Comparison of ENCODE assay signal across 8 mouse cellular contexts in the genomic region with DNA sequence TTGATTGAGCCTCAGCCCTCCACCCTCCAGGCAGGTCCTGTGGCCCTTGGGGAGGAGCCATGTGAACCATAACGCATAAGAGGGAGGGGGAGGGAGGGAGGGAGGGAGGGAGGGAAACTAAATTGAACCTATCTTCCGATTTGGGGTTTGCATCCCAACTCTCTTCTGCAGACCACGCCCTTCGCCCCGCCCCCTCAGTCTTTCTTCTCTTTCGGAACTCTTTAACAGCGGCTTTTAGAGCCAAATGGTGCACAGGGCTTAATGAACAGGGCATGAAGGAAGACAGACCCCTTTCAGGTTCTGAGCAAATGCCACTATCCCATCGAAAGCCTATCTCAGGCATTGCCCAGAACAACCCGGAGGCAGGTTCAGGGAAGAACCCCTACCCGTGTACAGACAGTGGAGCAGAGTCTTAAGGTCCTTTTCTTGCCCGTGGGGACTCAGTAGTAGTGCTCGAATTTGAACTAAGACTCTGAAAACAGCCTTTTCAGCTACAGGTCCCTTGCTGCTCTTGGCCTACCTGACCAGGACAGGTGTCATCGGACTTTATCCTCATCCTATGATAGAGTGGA. TPM values are rescaled to one million over a fixed set of nuclear protein-coding genes. Genes with fewer than 3 reads are reported as not detected.
DNase-seq lines count a peak whose midpoint lies in the region; ATAC-seq and TF ChIP-seq lines count a peak whose summit lies in the region.

No protein-coding gene starts in this region.

- H3K4me1 ChIP-seq in MEL (ENCODE audit: control insufficient read depth in 1 of 2, insufficient read depth in 2 of 2, low read length in 2 of 2): peaks cover 2 to 17% of the 10 kb centered on the region in 2 experiments
- H3K4me1 ChIP-seq in liver, postnatal 0 days (ENCODE audit: insufficient read depth): peaks cover 8% of the 10 kb centered on the region
- 0 out of 2 replicates have a peak, but pooled peaks cover 15% of the 10 kb centered on the region for H3K4me1 ChIP-seq in stomach, embryonic 14.5 days (ENCODE audit: control insufficient read depth, insufficient read depth, low read length)

- H3K36me3 ChIP-seq in MEL (ENCODE audit: control insufficient read depth in 1 of 2, insufficient read depth in 2 of 2, low read length in 2 of 2): peaks cover 0 to 8% of the 10 kb centered on the region in 2 experiments; a peak in 2 of 4 replicates
- no peaks in the 10 kb centered on the region for H3K36me3 ChIP-seq in liver, postnatal 0 days (replicated peaks; ENCODE audit: insufficient read depth, low read length)
- no peaks in the 10 kb centered on the region for H3K36me3 ChIP-seq in stomach, embryonic 14.5 days (ENCODE audit: control insufficient read depth, insufficient read depth, low read length)

- no peak for TF ChIP-seq POLR2A in MEL (IDR thresholded peaks at IDR 0.05; ENCODE audit: control insufficient read depth in 1 of 2, insufficient read depth in 1 of 2, low read depth in 1 of 2, low read length in 2 of 2, poor library complexity in 1 of 2)

- H3K4me2 ChIP-seq in liver, postnatal 0 days (ENCODE audit: low read depth, low read length): peak overlapping the region; percentile 57
- peak overlapping the region; percentile 39 for H3K4me2 ChIP-seq in stomach, embryonic 14.5 days (replicated peaks; ENCODE audit: low read depth, low read length)

- no peak for ATAC-seq in liver, postnatal 0 days
- no peak for ATAC-seq in stomach, embryonic 14.5 days (ENCODE audit: insufficient number of reproducible peaks, insufficient read depth, low FRiP score, low read depth)
- ATAC-seq in activated CD4-positive, CD25-positive, alpha-beta regulatory T cell, adult 4 months: no peak

- H3K4me3 ChIP-seq in MEL (ENCODE audit: control insufficient read depth in 1 of 2, insufficient read depth in 1 of 2, low read depth in 2 of 2, low read length in 2 of 2): peak overlapping the region; percentile 41 to 62
- peak overlapping the region; percentile 14; the same call in 1 of the 2 replicates for H3K4me3 ChIP-seq in liver, postnatal 0 days (ENCODE audit: low read depth, low read length)
- peak overlapping the region; percentile 21 for H3K4me3 ChIP-seq in stomach, embryonic 14.5 days (ENCODE audit: low read depth, low read length)

- no peak for TF ChIP-seq CTCF in MEL (IDR thresholded peaks at IDR 0.05 in 2 of 3, conservative IDR thresholded peaks at IDR 0.05 in 1 of 3; ENCODE audit: control insufficient read depth in 1 of 3, insufficient read depth in 1 of 3, low read depth in 2 of 3, low read length in 3 of 3, poor library complexity in 1 of 3, severe bottlenecking in 1 of 3)
- no peak for TF ChIP-seq CTCF in liver, postnatal 0 days (IDR thresholded peaks at IDR 0.05; ENCODE audit: low read depth)

- no peaks in the 10 kb centered on the region for H3K9me3 ChIP-seq in MEL (replicated peaks; ENCODE audit: insufficient read depth, low read length)
- H3K9me3 ChIP-seq in liver, postnatal 0 days (ENCODE audit: low read length): no peaks in the 10 kb centered on the region
- no peaks in the 10 kb centered on the region for H3K9me3 ChIP-seq in stomach, embryonic 14.5 days (ENCODE audit: control insufficient read depth, low read depth, low read length)

- no peaks in the 10 kb centered on the region for H3K27me3 ChIP-seq in MEL (ENCODE audit: control insufficient read depth in 1 of 2, insufficient read depth in 2 of 2, low read length in 2 of 2)
- peaks cover 10% of the 10 kb centered on the region; the same call in 1 of the 2 replicates for H3K27me3 ChIP-seq in liver, postnatal 0 days (ENCODE audit: insufficient read depth, low read length)
- H3K27me3 ChIP-seq in stomach, embryonic 14.5 days (ENCODE audit: control insufficient read depth, insufficient read depth, low read length): peaks cover 3% of the 10 kb centered on the region; the same call in 1 of the 2 replicates

- no peak overlapping the region for H3K27ac ChIP-seq in MEL (ENCODE audit: control insufficient read depth, low read depth, low read length)
- H3K27ac ChIP-seq in liver, postnatal 0 days (ENCODE audit: low read depth): no peak overlapping the region
- no peak overlapping the region for H3K27ac ChIP-seq in stomach, embryonic 14.5 days (ENCODE audit: low read length)

- DNase-seq in embryo, embryonic 10.5 days (ENCODE audit: low spot score): peak; percentile 74
- DNase-seq in embryo, embryonic 10 days (ENCODE audit: low spot score): no peak
- peak; percentile 74 for DNase-seq in MEL (ENCODE audit: low read depth, low spot score)
- DNase-seq in heart, postnatal 4 days: peak; percentile 25
- DNase-seq in liver, postnatal 0 days: peak; percentile 45
- DNase-seq in gastrocnemius, postnatal 25 days: no peak

- H3K79me2 ChIP-seq in MEL (ENCODE audit: control insufficient read depth, insufficient read depth, low read length, poor library complexity): no peaks in the 10 kb centered on the region

- TF ChIP-seq EP300 in MEL (IDR thresholded peaks at IDR 0.05; ENCODE audit: low read depth in 1 of 2, low read length in 2 of 2): no peak
- no peak for TF ChIP-seq EP300 in liver, postnatal 0 days (IDR thresholded peaks at IDR 0.05; ENCODE audit: low read depth)

- WGBS in liver, postnatal 0 days (ENCODE audit: insufficient replicate concordance): 1% methylated on average over 13 of the region's 13 CpGs
- under 1% methylated on average over 13 of the region's 13 CpGs for WGBS in stomach, embryonic 14.5 days

- H3K9ac ChIP-seq in MEL (ENCODE audit: control insufficient read depth, low read depth, low read length, poor library complexity, severe bottlenecking): peak overlapping the region; percentile 33
- H3K9ac ChIP-seq in liver, postnatal 0 days (replicated peaks): no peak overlapping the region
- H3K9ac ChIP-seq in stomach, embryonic 14.5 days (replicated peaks; ENCODE audit: low read depth, low read length): no peak overlapping the region

- TF ChIP-seq RAD21 in MEL (IDR thresholded peaks at IDR 0.05; ENCODE audit: low read depth, low read length): no peak

TF ChIP-seq in MEL, 35 proteins besides CTCF, POLR2A, EP300 and RAD21:
- TF ChIP-seq MAX (IDR thresholded peaks at IDR 0.05; ENCODE audit: low read length): no peak
- no peak for TF ChIP-seq ELF1 (IDR thresholded peaks at IDR 0.05; ENCODE audit: low read depth, low read length)
- TF ChIP-seq GATA1 (IDR thresholded peaks at IDR 0.05; ENCODE audit: low read depth, low read length): no peak
- no peak for TF ChIP-seq MAFK (IDR thresholded peaks at IDR 0.05; ENCODE audit: borderline replicate concordance, low read depth, low read length)
- TF ChIP-seq POLR2AphosphoS2 (IDR thresholded peaks at IDR 0.05; ENCODE audit: low read length): no peak
- no peak for TF ChIP-seq MAZ (IDR thresholded peaks at IDR 0.05; ENCODE audit: low read depth, low read length)
- TF ChIP-seq MYC (IDR thresholded peaks at IDR 0.05; ENCODE audit: low read depth, low read length): no peak
- TF ChIP-seq USF2 (IDR thresholded peaks at IDR 0.05; ENCODE audit: borderline replicate concordance in 1 of 2, insufficient read depth in 1 of 2, low read depth in 1 of 2, low read length in 2 of 2): no peak
TF ChIP-seq in MEL: peak in this region for 0.

RNA-seq across cellular contexts. Expression of a gene that starts 0.6 kb away (rescaled TPM):
- not detected in 2 replicates for total RNA-seq in MEL (2012; rRNA removed)
- under 1 TPM in 1 of 2 experiments, not detected in 1; 0.18 TPM for polyA plus RNA-seq in MEL (2012; ENCODE audit: insufficient read depth in 1 of 2, insufficient read length in 2 of 2, low read depth in 1 of 2, low replicate concordance in 2 of 2, missing spikeins in 1 of 2)
- not detected for total RNA-seq in heart, postnatal 4 days (2021)
- not detected in 2 replicates for polyA plus RNA-seq in liver, postnatal 0 days (2015; fragmentation: Nextera tagmentation; extraction: Ambion mirVana)
- polyA plus RNA-seq in stomach, embryonic 14.5 days (2014; fragmentation: Nextera tagmentation; extraction: Ambion mirVana): 0.23 and 1.7 TPM in 2 replicates
- not detected for polyA plus RNA-seq in activated CD4-positive, CD25-positive, alpha-beta regulatory T cell, adult 4 months (2017; shearing (Covaris generic))
- not detected for total RNA-seq in gastrocnemius, postnatal 25 days (2021)

RNA-seq across cellular contexts. Expression of a gene that starts 20.1 kb away (rescaled TPM):
- not detected in 2 replicates for total RNA-seq in MEL (2012; rRNA removed)
- polyA plus RNA-seq in MEL (2012; ENCODE audit: insufficient read depth in 1 of 2, insufficient read length in 2 of 2, low read depth in 1 of 2, low replicate concordance in 2 of 2, missing spikeins in 1 of 2): not detected
- 1 to 10 TPM; 4.0 to 4.6 TPM for total RNA-seq in heart, postnatal 4 days (2021)
- polyA plus RNA-seq in liver, postnatal 0 days (2015; fragmentation: Nextera tagmentation; extraction: Ambion mirVana): 1.2 and 1.5 TPM in 2 replicates
- 9.6 and 10.3 TPM in 2 replicates for polyA plus RNA-seq in stomach, embryonic 14.5 days (2014; fragmentation: Nextera tagmentation; extraction: Ambion mirVana)
- polyA plus RNA-seq in activated CD4-positive, CD25-positive, alpha-beta regulatory T cell, adult 4 months (2017; shearing (Covaris generic)): under 1 TPM in 1 of 2 experiments, not detected in 1; 0.08 TPM
- total RNA-seq in gastrocnemius, postnatal 25 days (2021): 1 to 10 TPM; 1.9 to 2.0 TPM

RNA-seq across cellular contexts. Expression of a gene that starts 32.3 kb away (rescaled TPM):
- not detected in 2 replicates for total RNA-seq in MEL (2012; rRNA removed)
- polyA plus RNA-seq in MEL (2012; ENCODE audit: insufficient read depth in 1 of 2, insufficient read length in 2 of 2, low read depth in 1 of 2, low replicate concordance in 2 of 2, missing spikeins in 1 of 2): not detected
- not detected for total RNA-seq in heart, postnatal 4 days (2021)
- polyA plus RNA-seq in liver, postnatal 0 days (2015; fragmentation: Nextera tagmentation; extraction: Ambion mirVana): 8.1 and 13.0 TPM in 2 replicates
- polyA plus RNA-seq in stomach, embryonic 14.5 days (2014; fragmentation: Nextera tagmentation; extraction: Ambion mirVana): 0.06 TPM in 1 of 2 replicates, not detected in the other
- not detected for polyA plus RNA-seq in activated CD4-positive, CD25-positive, alpha-beta regulatory T cell, adult 4 months (2017; shearing (Covaris generic))
- under 1 TPM in 1 of 2 experiments, not detected in 1; 0.08 TPM for total RNA-seq in gastrocnemius, postnatal 25 days (2021)

RNA-seq across cellular contexts. Expression of a gene that starts 41.7 kb away (rescaled TPM):
- 16.5 and 17.4 TPM in 2 replicates for total RNA-seq in MEL (2012; rRNA removed)
- 10 to 100 TPM in 1 of 2 experiments, not detected in 1; 27.6 TPM for polyA plus RNA-seq in MEL (2012; ENCODE audit: insufficient read depth in 1 of 2, insufficient read length in 2 of 2, low read depth in 1 of 2, low replicate concordance in 2 of 2, missing spikeins in 1 of 2)
- 10 to 100 TPM; 29.5 to 35.5 TPM for total RNA-seq in heart, postnatal 4 days (2021)
- 11.0 and 12.3 TPM in 2 replicates for polyA plus RNA-seq in liver, postnatal 0 days (2015; fragmentation: Nextera tagmentation; extraction: Ambion mirVana)
- polyA plus RNA-seq in stomach, embryonic 14.5 days (2014; fragmentation: Nextera tagmentation; extraction: Ambion mirVana): 66.4 and 77.8 TPM in 2 replicates
- 10 to 100 TPM; 30.4 to 35.4 TPM for polyA plus RNA-seq in activated CD4-positive, CD25-positive, alpha-beta regulatory T cell, adult 4 months (2017; shearing (Covaris generic))
- 10 to 100 TPM; 12.7 to 13.4 TPM for total RNA-seq in gastrocnemius, postnatal 25 days (2021)

Comparison
In these comparisons a context has a peak if more than half of its experiments do, and no peak if none do; other contexts are left out.
1. DNase-seq: peak in embryo, embryonic 10.5 days (single experiment), MEL (single experiment), heart, postnatal 4 days (single experiment) and liver, postnatal 0 days (single experiment); none in embryo, embryonic 10 days (single experiment) and gastrocnemius, postnatal 25 days (single experiment).
2. Peak in every context shown above with its lines, with median percentiles within 50 percentile points of each other: H3K4me3 ChIP-seq.